Mouse (Mus musculus) stomach, embryonic 16.5 days (tissue): ENCODE data around the gene Fuk. TPM values are rescaled to one million over a fixed set of nuclear protein-coding genes. Genes with fewer than 3 reads are reported as not detected.
"Not testable (repeated sequence)": the region's sequence is repeated elsewhere in the genome, so short reads cannot be mapped to it uniquely, and the experiment has no call there.

ENCODE experiments used
- ATAC-seq: fragments of 200-750 bp; cut with Nextera tagmentation; 2 replicates; pipeline ENCODE4 v1.8.0; 2017; ENCODE audit warnings: moderate number of reproducible peaks, moderate TSS enrichment; ENCODE audit not compliant: insufficient read depth, low FRiP score
- H3K27ac ChIP-seq: fragments of 300-500 bp; sonication (generic); 2 replicates; pipeline ENCODE4 v1.5.1; 2014; ENCODE audit warnings: low read length
- H3K27me3 ChIP-seq: fragments of 300-500 bp; sonication (generic); 2 replicates; pipeline ENCODE4 v1.6.1; 2014; ENCODE audit warnings: low read length, control low read depth, mixed read lengths; ENCODE audit not compliant: control insufficient read depth, insufficient read depth
- H3K36me3 ChIP-seq: fragments of 300-500 bp; sonication (generic); 2 replicates; pipeline ENCODE4 v1.6.1; 2014; ENCODE audit warnings: low read length; ENCODE audit not compliant: control insufficient read depth, insufficient read depth
- H3K4me1 ChIP-seq: fragments of 300-500 bp; sonication (generic); 2 replicates; pipeline ENCODE4 v1.6.1; 2014; ENCODE audit warnings: low read length, control low read depth, mixed read lengths; ENCODE audit not compliant: control insufficient read depth, insufficient read depth
- H3K4me2 ChIP-seq: fragments of 300-500 bp; sonication (generic); 2 replicates; pipeline ENCODE4 v1.6.1; 2014; ENCODE audit warnings: low read depth, low read length, mixed read lengths
- H3K4me3 ChIP-seq: fragments of 300-500 bp; sonication (generic); replicated peaks from 2 replicates; pipeline ENCODE4 v1.5.1; 2014; ENCODE audit warnings: mild to moderate bottlenecking, low read length
- H3K9ac ChIP-seq: fragments of 300-500 bp; sonication (generic); 2 replicates; pipeline ENCODE4 v1.6.1; 2014; ENCODE audit warnings: low read length
- H3K9me3 ChIP-seq: fragments of 300-500 bp; sonication (generic); replicated peaks from 2 replicates; pipeline ENCODE4 v1.6.1; 2016; ENCODE audit warnings: low read length, control low read depth; ENCODE audit not compliant: control insufficient read depth
- WGBS: fragments of 180-500 bp; shearing (Covaris S2); extraction: QIAGEN DNeasy Blood & Tissue Kit; methylation state at CpG from one replicate; pipeline ENCODE4 v1.1.7; 2014; 5-methylcytosine and 5-hydroxymethylcytosine counted together
- polyA plus RNA-seq: library from polyadenylated mRNA; unstranded; fragments of >200 nt; fragmentation: Nextera tagmentation; extraction: Ambion mirVana; gene quantifications from 2 replicates; pipeline ENCODE4 v1.2.1, GENCODE M21; 2015

The Fuk gene
- polyA plus RNA-seq, 1 experiment from 2014 or later, result 12.2 TPM

- H3K36me3 ChIP-seq, result no peaks in the 10 kb centered on the region
- no peak overlapping the region for H3K9ac ChIP-seq
- no peak overlapping the region for H3K27ac ChIP-seq
- no peak overlapping the region for H3K4me3 ChIP-seq
- no peaks in the 10 kb centered on the region for H3K27me3 ChIP-seq
- no peaks in the 10 kb centered on the region for H3K9me3 ChIP-seq
- 85% methylated on average over 2 of the region's 2 CpGs for WGBS
- ATAC-seq, result no peak
- peaks cover 17% of the 10 kb centered on the region for H3K4me1 ChIP-seq
- H3K4me2 ChIP-seq, result no peak overlapping the region
Observed at GRCm38 (mm10) chr8:110933272-110933671, 31.0 kb upstream of the Fuk start.

- WGBS, result 64% methylated on average over 3 of the region's 3 CpGs
- no peak for ATAC-seq
Observed at GRCm38 (mm10) chr8:110932444-110932843, 30.2 kb upstream of the Fuk start.

GRCm38 (mm10) chr8:110931176-110931939 is 29.1 kb upstream of the Fuk start:
- ATAC-seq, result peak; percentile 44; the same call in 1 of the 2 replicates
- no peak overlapping the region for H3K4me3 ChIP-seq

More at GRCm38 (mm10) chr8:110932444-110932843, 30.2 kb upstream of the Fuk start:
- no peaks in the 10 kb centered on the region for H3K36me3 ChIP-seq
- no peak overlapping the region for H3K4me3 ChIP-seq
- no peak overlapping the region for H3K27ac ChIP-seq
- no peaks in the 10 kb centered on the region for H3K9me3 ChIP-seq
- no peaks in the 10 kb centered on the region for H3K27me3 ChIP-seq
- no peak overlapping the region for H3K9ac ChIP-seq
- peaks cover 22% of the 10 kb centered on the region for H3K4me1 ChIP-seq
- no peak overlapping the region for H3K4me2 ChIP-seq

GRCm38 (mm10) chr8:110929672-110930071 is 27.4 kb upstream of the Fuk start:
- ATAC-seq, H3K27me3 ChIP-seq, H3K36me3 ChIP-seq, H3K4me3 ChIP-seq, H3K9me3 ChIP-seq, H3K4me2 ChIP-seq, H3K9ac ChIP-seq, H3K27ac ChIP-seq: not testable (repeated sequence)
- whole genome bisulfite sequencing, result 97% methylated on average over 6 of the region's 8 CpGs
- H3K4me1 ChIP-seq, result peaks cover 25% of the 10 kb centered on the region

More at GRCm38 (mm10) chr8:110931176-110931939, 29.1 kb upstream of the Fuk start:
- H3K36me3 ChIP-seq, result no peaks in the 10 kb centered on the region
- H3K9me3 ChIP-seq, result no peaks in the 10 kb centered on the region
- H3K4me1 ChIP-seq, result peaks cover 23% of the 10 kb centered on the region
- H3K27ac ChIP-seq, result no peak overlapping the region
- no peak overlapping the region for H3K4me2 ChIP-seq
- no peak overlapping the region for H3K9ac ChIP-seq
- WGBS, result 50% methylated on average over 12 of the region's 12 CpGs
- no peaks in the 10 kb centered on the region for H3K27me3 ChIP-seq

- H3K4me2 ChIP-seq, result no peak overlapping the region
- ATAC-seq, result no peak
- H3K9ac ChIP-seq, result no peak overlapping the region
- H3K4me1 ChIP-seq, result peaks cover 25% of the 10 kb centered on the region
- 59% methylated on average over 5 of the region's 5 CpGs for WGBS
- no peaks in the 10 kb centered on the region for H3K27me3 ChIP-seq
- no peaks in the 10 kb centered on the region for H3K9me3 ChIP-seq
- no peak overlapping the region for H3K27ac ChIP-seq
- no peak overlapping the region for H3K4me3 ChIP-seq
- no peaks in the 10 kb centered on the region for H3K36me3 ChIP-seq
Observed at GRCm38 (mm10) chr8:110929066-110929465, 26.8 kb upstream of the Fuk start.

- peaks cover 25% of the 10 kb centered on the region for H3K4me1 ChIP-seq
- peak overlapping the region; percentile 29 for H3K27ac ChIP-seq
- H3K4me3 ChIP-seq, result no peak overlapping the region
- no peak overlapping the region for H3K4me2 ChIP-seq
- H3K36me3 ChIP-seq, result no peaks in the 10 kb centered on the region
- no peak overlapping the region for H3K9ac ChIP-seq
- no peaks in the 10 kb centered on the region for H3K9me3 ChIP-seq
- H3K27me3 ChIP-seq, result no peaks in the 10 kb centered on the region
- no peak for ATAC-seq
- WGBS, result 70% methylated on average over 7 of the region's 7 CpGs
Observed at GRCm38 (mm10) chr8:110928435-110928834, 26.1 kb upstream of the Fuk start.

- Histone ChIP-seq H3K27ac (0 out of 2 replicates have a peak overlapping the region, but pooled peaks have one; percentile 14), H3K36me3 (no peaks in the 10 kb centered on the region), H3K4me2 (no peak overlapping the region; the same call in 1 of the 2 replicates), H3K4me1 (peaks cover 21% of the 10 kb centered on the region), H3K9ac (peak overlapping the region; percentile 29; the same call in 1 of the 2 replicates), H3K4me3 (no peak overlapping the region), H3K9me3 (no peaks in the 10 kb centered on the region), H3K27me3 (no peaks in the 10 kb centered on the region)
- 43% methylated on average over 5 of the region's 5 CpGs for WGBS
- no peak for ATAC-seq
Observed at GRCm38 (mm10) chr8:110926690-110927089, 24.4 kb upstream of the Fuk start.

- peaks cover 24% of the 10 kb centered on the region for H3K4me1 ChIP-seq
- no peaks in the 10 kb centered on the region for H3K9me3 ChIP-seq
- H3K27ac ChIP-seq, result no peak overlapping the region
- no peaks in the 10 kb centered on the region for H3K36me3 ChIP-seq
- no peak overlapping the region for H3K4me3 ChIP-seq
- H3K9ac ChIP-seq, result no peak overlapping the region
- no peak for ATAC-seq
- no peak overlapping the region for H3K4me2 ChIP-seq
- WGBS, result 75% methylated on average over 8 of the region's 8 CpGs
- no peaks in the 10 kb centered on the region for H3K27me3 ChIP-seq
Observed at GRCm38 (mm10) chr8:110925691-110926140, 23.4 kb upstream of the Fuk start.

GRCm38 (mm10) chr8:110921492-110922230 is 19.4 kb upstream of the Fuk start:
- peak overlapping the region; percentile 67 for H3K4me2 ChIP-seq
- H3K36me3 ChIP-seq, result no peaks in the 10 kb centered on the region
- peaks cover 21% of the 10 kb centered on the region for H3K4me1 ChIP-seq
- no peaks in the 10 kb centered on the region for H3K27me3 ChIP-seq
- peak overlapping the region; percentile 73; the same call in 1 of the 2 replicates for H3K27ac ChIP-seq
- peak overlapping the region; percentile 83 for H3K4me3 ChIP-seq
- 20% methylated on average over 7 of the region's 7 CpGs for WGBS
- peak; percentile 37; the same call in 1 of the 2 replicates for ATAC-seq
- H3K9ac ChIP-seq, result peak overlapping the region; percentile 86
- no peaks in the 10 kb centered on the region for H3K9me3 ChIP-seq
